Mouse (Mus musculus) myocyte (in vitro differentiated cells): ENCODE data around the gene Zfp667.

ENCODE experiments used
- E2F4 ChIP-seq: IDR thresholded peaks from one replicate; pipeline ENCODE4 v1.6.1; 2011; ENCODE audit warnings: mild to moderate bottlenecking, control low read depth, moderate library complexity; ENCODE audit not compliant: insufficient read depth
- MAX ChIP-seq: IDR thresholded peaks from one replicate; pipeline ENCODE4 v1.6.1; 2011; ENCODE audit warnings: low read depth, mild to moderate bottlenecking, control low read depth
- POLR2A ChIP-seq: IDR thresholded peaks from one replicate; pipeline ENCODE4 v1.6.1; 2011; ENCODE audit warnings: low read depth, mild to moderate bottlenecking, control low read depth, moderate library complexity; ENCODE audit not compliant: insufficient read length
- REST ChIP-seq: IDR thresholded peaks from one replicate; pipeline ENCODE4 v1.6.1; 2011; ENCODE audit warnings: mild to moderate bottlenecking, control low read depth, moderate library complexity; ENCODE audit not compliant: insufficient read depth, insufficient read length
- TCF12 ChIP-seq: IDR thresholded peaks from one replicate; pipeline ENCODE4 v1.6.1; 2011; ENCODE audit warnings: mild to moderate bottlenecking, control low read depth; ENCODE audit not compliant: poor library complexity, insufficient read depth, severe bottlenecking
- TCF3 ChIP-seq: IDR thresholded peaks from one replicate; pipeline ENCODE4 v1.6.1; 2011; ENCODE audit warnings: low read depth, control low read depth; ENCODE audit not compliant: insufficient read length
- USF1 ChIP-seq: IDR thresholded peaks from one replicate; pipeline ENCODE4 v1.6.1; 2011; ENCODE audit warnings: low read depth, mild to moderate bottlenecking, control low read depth, moderate library complexity

GRCm38 (mm10) chr7:6331233-6331956 is 45.0 kb downstream of the Zfp667 start, which contains the start of gene Zfp583:
- no peak for TF ChIP-seq POLR2A
- TF ChIP-seq MAX: no peak
- TF ChIP-seq E2F4: no peak
- no peak for TF ChIP-seq USF1
- TF ChIP-seq TCF3: no peak
- no peak for TF ChIP-seq REST
- no peak for TF ChIP-seq TCF12
